Mouse (Mus musculus) heart, embryonic 12.5 days (tissue): ENCODE data around the gene Slc7a6os. TPM values are rescaled to one million over a fixed set of nuclear protein-coding genes. Genes with fewer than 3 reads are reported as not detected.
A peak's percentile ranks its signal among the peaks of the same experiment; 100 is the strongest.
"Not testable (repeated sequence)": the region's sequence is repeated elsewhere in the genome, so short reads cannot be mapped to it uniquely, and the experiment has no call there.

Source experiments
- ATAC-seq: fragments of 200-750 bp; cut with Nextera tagmentation; 2 replicates; pipeline ENCODE4 v1.8.0; 2017; ENCODE audit warnings: moderate TSS enrichment, moderate library complexity; ENCODE audit not compliant: insufficient number of reproducible peaks, low FRiP score
- H3K27ac ChIP-seq: fragments of 300-500 bp; sonication (generic); 2 replicates; pipeline ENCODE4 v1.5.1; 2016; ENCODE audit warnings: mild to moderate bottlenecking, moderate library complexity; ENCODE audit not compliant: poor library complexity, severe bottlenecking
- H3K27me3 ChIP-seq: fragments of 300-500 bp; sonication (generic); replicated peaks from 2 replicates; pipeline ENCODE4 v1.6.1; 2016; ENCODE audit warnings: mild to moderate bottlenecking, moderate library complexity
- H3K36me3 ChIP-seq: fragments of 300-500 bp; sonication (generic); 2 replicates; pipeline ENCODE4 v1.6.1; 2016; ENCODE audit warnings: mild to moderate bottlenecking, moderate library complexity
- H3K4me1 ChIP-seq: fragments of 300-500 bp; sonication (generic); replicated peaks from 2 replicates; pipeline ENCODE4 v1.6.1; 2016; ENCODE audit warnings: mild to moderate bottlenecking
- H3K4me2 ChIP-seq: fragments of 300-500 bp; sonication (generic); 2 replicates; pipeline ENCODE4 v1.6.1; 2016; ENCODE audit warnings: mild to moderate bottlenecking, moderate library complexity
- H3K4me3 ChIP-seq: fragments of 300-500 bp; sonication (generic); 2 replicates; pipeline ENCODE4 v1.5.1; 2016; ENCODE audit warnings: mild to moderate bottlenecking
- H3K9ac ChIP-seq: fragments of 300-500 bp; sonication (generic); 2 replicates; pipeline ENCODE4 v1.6.1; 2016; ENCODE audit warnings: mild to moderate bottlenecking, moderate library complexity
- H3K9me3 ChIP-seq: fragments of 300-500 bp; sonication (generic); replicated peaks from 2 replicates; pipeline ENCODE4 v1.6.1; 2016; ENCODE audit warnings: mild to moderate bottlenecking, moderate library complexity
- WGBS: fragments of 180-500 bp; shearing (Covaris S2); methylation state at CpG from one replicate; pipeline ENCODE4 v1.1.7; 2016; 5-methylcytosine and 5-hydroxymethylcytosine counted together
- polyA plus RNA-seq: library from polyadenylated mRNA; unstranded; fragments of >200 nt; fragmentation: Nextera tagmentation; extraction: Ambion mirVana; gene quantifications from 2 replicates; pipeline ENCODE4 v1.2.1, GENCODE M21; 2016

Slc7a6os gene
- polyA plus RNA-seq, 1 experiment from 2014 or later: 22.6 TPM

GRCm38 (mm10) chr8:106211421-106211820 is 686 bp upstream of the Slc7a6os start:
- Histone ChIP-seq H3K9me3 (no peaks in the 10 kb centered on the region), H3K4me2 (peak overlapping the region; percentile 84), H3K4me3 (peak overlapping the region; percentile 79), H3K27ac (peak overlapping the region; percentile 69), H3K9ac (peak overlapping the region; percentile 85), H3K4me1 (peaks cover 8% of the 10 kb centered on the region), H3K27me3 (no peaks in the 10 kb centered on the region), H3K36me3 (peaks cover 58% of the 10 kb centered on the region)
- WGBS: 5% methylated on average over 13 of the region's 13 CpGs
- no peak for ATAC-seq

GRCm38 (mm10) chr8:106210035-106210731 is 552 bp downstream of the Slc7a6os start:
- Histone ChIP-seq H3K9ac (peak overlapping the region; percentile 85), H3K4me3 (peak overlapping the region; percentile 79), H3K9me3 (no peaks in the 10 kb centered on the region), H3K36me3 (peaks cover 55% of the 10 kb centered on the region), H3K27me3 (no peaks in the 10 kb centered on the region), H3K4me2 (peak overlapping the region; percentile 84), H3K4me1 (peaks cover 8% of the 10 kb centered on the region), H3K27ac (peak overlapping the region; percentile 89)
- ATAC-seq: peak; percentile 56
- 1% methylated on average over 35 of the region's 35 CpGs for WGBS

- not testable (repeated sequence) for ATAC-seq, H3K27me3 ChIP-seq, H3K4me2 ChIP-seq, H3K9me3 ChIP-seq, H3K4me1 ChIP-seq, H3K27ac ChIP-seq, H3K9ac ChIP-seq, H3K4me3 ChIP-seq
- H3K36me3 ChIP-seq: peaks cover 76% of the 10 kb centered on the region
- 79% methylated on average over 3 of the region's 3 CpGs for WGBS
Measured at GRCm38 (mm10) chr8:106199596-106199995, 11.1 kb downstream of the Slc7a6os start.

GRCm38 (mm10) chr8:106198741-106199140 is 12.0 kb downstream of the Slc7a6os start:
- WGBS: 5% methylated on average over 1 of the region's 1 CpGs
- Histone ChIP-seq H3K9ac (no peak overlapping the region), H3K4me2 (no peak overlapping the region), H3K9me3 (no peaks in the 10 kb centered on the region), H3K36me3 (peaks cover 72% of the 10 kb centered on the region), H3K4me3 (no peak overlapping the region), H3K4me1 (no peaks in the 10 kb centered on the region), H3K27me3 (no peaks in the 10 kb centered on the region), H3K27ac (no peak overlapping the region)
- no peak for ATAC-seq

GRCm38 (mm10) chr8:106194062-106194461 is 16.7 kb downstream of the Slc7a6os start:
- Histone ChIP-seq H3K27me3 (no peaks in the 10 kb centered on the region), H3K27ac (no peak overlapping the region), H3K9ac (no peak overlapping the region), H3K36me3 (peaks cover 59% of the 10 kb centered on the region), H3K4me3 (no peak overlapping the region), H3K4me2 (no peak overlapping the region), H3K9me3 (no peaks in the 10 kb centered on the region), H3K4me1 (peaks cover 10% of the 10 kb centered on the region; the same call in 1 of the 2 replicates)
- WGBS: 44% methylated on average over 5 of the region's 5 CpGs
- no peak for ATAC-seq

GRCm38 (mm10) chr8:106193162-106193561 is 17.6 kb downstream of the Slc7a6os start:
- peaks cover 59% of the 10 kb centered on the region for H3K36me3 ChIP-seq
- H3K4me1 ChIP-seq: peaks cover 10% of the 10 kb centered on the region; the same call in 1 of the 2 replicates
- no peak overlapping the region for H3K4me2 ChIP-seq
- no peak for ATAC-seq
- no peak overlapping the region for H3K27ac ChIP-seq
- WGBS: 49% methylated on average over 6 of the region's 6 CpGs
- no peaks in the 10 kb centered on the region for H3K9me3 ChIP-seq
- no peaks in the 10 kb centered on the region for H3K27me3 ChIP-seq
- H3K9ac ChIP-seq: no peak overlapping the region
- H3K4me3 ChIP-seq: no peak overlapping the region

GRCm38 (mm10) chr8:106191639-106192038 is 19.1 kb downstream of the Slc7a6os start:
- Histone ChIP-seq H3K9ac (no peak overlapping the region), H3K27ac (no peak overlapping the region), H3K4me2 (no peak overlapping the region), H3K36me3 (peaks cover 62% of the 10 kb centered on the region), H3K4me1 (peaks cover 10% of the 10 kb centered on the region; the same call in 1 of the 2 replicates), H3K27me3 (no peaks in the 10 kb centered on the region), H3K4me3 (no peak overlapping the region), H3K9me3 (peaks cover 10% of the 10 kb centered on the region; the same call in 1 of the 2 replicates)
- ATAC-seq: no peak
- 36% methylated on average over 5 of the region's 5 CpGs for WGBS

- H3K36me3 ChIP-seq: peaks cover 55% of the 10 kb centered on the region
- peaks cover 10% of the 10 kb centered on the region; the same call in 1 of the 2 replicates for H3K4me1 ChIP-seq
- H3K4me2 ChIP-seq: no peak overlapping the region
- H3K27ac ChIP-seq: no peak overlapping the region
- WGBS: 87% methylated on average over 4 of the region's 4 CpGs
- H3K27me3 ChIP-seq: no peaks in the 10 kb centered on the region
- H3K9me3 ChIP-seq: peaks cover 10% of the 10 kb centered on the region; the same call in 1 of the 2 replicates
- no peak for ATAC-seq
- H3K9ac ChIP-seq: no peak overlapping the region
- no peak overlapping the region for H3K4me3 ChIP-seq
Measured at GRCm38 (mm10) chr8:106189162-106189561, 21.6 kb downstream of the Slc7a6os start.

- H3K27me3 ChIP-seq: no peaks in the 10 kb centered on the region
- H3K36me3 ChIP-seq: peaks cover 43% of the 10 kb centered on the region
- H3K9ac ChIP-seq: no peak overlapping the region
- no peak for ATAC-seq
- H3K4me3 ChIP-seq: no peak overlapping the region
- H3K4me2 ChIP-seq: no peak overlapping the region
- WGBS: 90% methylated on average over 3 of the region's 3 CpGs
- H3K27ac ChIP-seq: no peak overlapping the region
- H3K9me3 ChIP-seq: peaks cover 10% of the 10 kb centered on the region; the same call in 1 of the 2 replicates
- H3K4me1 ChIP-seq: peaks cover 5% of the 10 kb centered on the region; the same call in 1 of the 2 replicates
Measured at GRCm38 (mm10) chr8:106186394-106186793, 24.3 kb downstream of the Slc7a6os start.

- Histone ChIP-seq H3K4me1 (no peaks in the 10 kb centered on the region), H3K4me3 (no peak overlapping the region)
- 86% methylated on average over 8 of the region's 8 CpGs for WGBS
Measured at GRCm38 (mm10) chr8:106185628-106186270, 25.0 kb downstream of the Slc7a6os start.

GRCm38 (mm10) chr8:106178428-106178827 is 32.3 kb downstream of the Slc7a6os start:
- no peak overlapping the region for H3K9ac ChIP-seq
- H3K36me3 ChIP-seq: peaks cover 14% of the 10 kb centered on the region
- no peak overlapping the region for H3K4me3 ChIP-seq
- ATAC-seq: no peak
- no peaks in the 10 kb centered on the region for H3K27me3 ChIP-seq
- peaks cover 14% of the 10 kb centered on the region for H3K4me1 ChIP-seq
- no peaks in the 10 kb centered on the region for H3K9me3 ChIP-seq
- 65% methylated on average over 2 of the region's 2 CpGs for WGBS
- H3K27ac ChIP-seq: no peak overlapping the region
- no peak overlapping the region for H3K4me2 ChIP-seq

More at GRCm38 (mm10) chr8:106185628-106186270, 25.0 kb downstream of the Slc7a6os start:
- no peak overlapping the region for H3K9ac ChIP-seq
- H3K36me3 ChIP-seq: peaks cover 43% of the 10 kb centered on the region
- H3K4me2 ChIP-seq: no peak overlapping the region
- peaks cover 10% of the 10 kb centered on the region; the same call in 1 of the 2 replicates for H3K9me3 ChIP-seq
- no peak for ATAC-seq
- H3K27me3 ChIP-seq: no peaks in the 10 kb centered on the region
- H3K27ac ChIP-seq: no peak overlapping the region
